Mouse (Mus musculus): Measurements from ENCODE around the gene Igfbp7. TPM values are rescaled to one million over a fixed set of nuclear protein-coding genes. Genes with fewer than 3 reads are reported as not detected.

Gene Igfbp7
- polyA plus RNA-seq, 1 experiment from 2014 or later, result 60.7 TPM

Other genes with a start within 250 kb of the Igfbp7 start
- 0.38 TPM in 1 of 2 replicates, not detected in the other for gene Spink2, start 196.6 kb downstream of the Igfbp7 start, polyA plus RNA-seq (2014; fragmentation: Nextera tagmentation; extraction: Ambion mirVana)
- 5.6 and 8.4 TPM in 2 replicates for gene Rest, start 142.6 kb downstream of the Igfbp7 start, polyA plus RNA-seq (2014; fragmentation: Nextera tagmentation; extraction: Ambion mirVana)
- gene Noa1, start 98.0 kb downstream of the Igfbp7 start, polyA plus RNA-seq (2014; fragmentation: Nextera tagmentation; extraction: Ambion mirVana), result 35.9 and 36.1 TPM in 2 replicates
- gene Polr2b, start 97.9 kb downstream of the Igfbp7 start, polyA plus RNA-seq (2014; fragmentation: Nextera tagmentation; extraction: Ambion mirVana), result 59.2 and 77.2 TPM in 2 replicates